ENCODE assay signal across 15 mouse cellular contexts in the genomic region with DNA sequence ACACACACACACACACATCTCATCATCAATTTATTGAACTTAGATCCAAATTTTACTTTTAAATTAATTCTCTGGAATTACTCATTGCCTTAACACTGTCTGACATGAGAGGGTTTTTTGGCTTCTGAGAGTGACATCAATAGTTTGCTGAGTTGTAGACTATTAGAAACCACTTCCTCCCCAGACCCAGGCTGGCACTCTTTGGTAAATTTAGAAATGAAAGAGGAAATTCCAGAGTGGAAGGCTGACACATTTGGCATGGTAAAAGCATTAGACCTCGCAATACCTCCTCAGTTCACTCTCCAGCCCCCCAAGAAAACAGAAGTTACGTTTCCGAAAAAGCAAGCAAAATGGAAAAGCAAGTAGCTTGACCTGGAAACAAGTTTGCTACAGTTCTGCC. TPM values are rescaled to one million over a fixed set of nuclear protein-coding genes. Genes with fewer than 3 reads are reported as not detected.
A peak's percentile ranks its signal among the peaks of the same experiment; 100 is the strongest.
DNase-seq lines count a peak whose midpoint lies in the region; ATAC-seq lines count a peak whose summit lies in the region.
"Had no signal": no experiment of that assay in that cellular context is flagged by ENCODE, and none has a peak within 500 bp of the region (broad histone marks: within the 10 kb centered on the region; RNA-seq: fewer than 3 reads in every experiment).

No protein-coding gene starts in this region.

- 78% methylated on average over 3 of the region's 3 CpGs for WGBS in heart, embryonic 10.5 days

- H3K9me3 ChIP-seq in heart, embryonic 10.5 days, result no peaks in the 10 kb centered on the region
- H3K9me3 ChIP-seq: limb, embryonic 15.5 days had no signal

- peaks cover 10% of the 10 kb centered on the region; the same call in 1 of the 2 replicates for H3K4me1 ChIP-seq in heart, embryonic 10.5 days

- peak; percentile 85 for ATAC-seq in inflammation-experienced regulatory T-cells, adult 6 months
- ATAC-seq: intestine, postnatal 0 days; lung, postnatal 0 days had no signal

- DNase-seq in heart, adult 11 months, result peak; percentile 93
- DNase-seq in heart, embryonic 10.5 days (ENCODE audit: low spot score), result no peak
- peak; percentile 30 to 43 for DNase-seq in spleen, postnatal 36 days (ENCODE audit: low spot score in 2 of 2)
- DNase-seq in spleen, postnatal 14 days (ENCODE audit: low spot score in 2 of 2), result no peak
- DNase-seq in right cerebral cortex, postnatal 25 days, result no peak
- no peak for DNase-seq in cerebellum, adult 9-11 months
- no peak for DNase-seq in kidney, adult 8-10 months
- DNase-seq: cerebellum, postnatal 36 days; right cerebral cortex, postnatal 4 days had no signal

- 0 out of 2 replicates have a peak, but pooled peaks cover 2% of the 10 kb centered on the region for H3K36me3 ChIP-seq in heart, embryonic 10.5 days
- H3K36me3 ChIP-seq: limb, embryonic 15.5 days had no signal

- H3K4me3 ChIP-seq in heart, embryonic 10.5 days, result no peak overlapping the region
- H3K4me3 ChIP-seq: erythroblast, embryonic 14.5 days; limb, embryonic 15.5 days had no signal

- H3K27me3 ChIP-seq in heart, embryonic 10.5 days (ENCODE audit: insufficient read depth, poor library complexity, severe bottlenecking), result no peaks in the 10 kb centered on the region
- H3K27me3 ChIP-seq: limb, embryonic 15.5 days had no signal

- H3K27ac ChIP-seq in heart, embryonic 10.5 days, result no peak overlapping the region
- H3K27ac ChIP-seq: limb, embryonic 15.5 days; stomach, postnatal 0 days had no signal

RNA-seq across cellular contexts. Expression of gene Cyfip1, which starts 11.2 kb away (rescaled TPM):
- 63.7 and 68.4 TPM in 2 replicates for polyA plus RNA-seq in heart, embryonic 10.5 days (2016; fragmentation: Nextera tagmentation; extraction: Ambion mirVana)
- polyA plus RNA-seq in inflammation-experienced regulatory T-cells, adult 6 months (2017; shearing (Covaris generic)), result 100 to 1,000 TPM in 1 of 3 experiments, 10 to 100 TPM in 2; 86.4 to 118 (median 99.8) TPM

RNA-seq across cellular contexts. Expression of gene Tubgcp5, which starts 58.8 kb away (rescaled TPM):
- polyA plus RNA-seq in heart, embryonic 10.5 days (2016; fragmentation: Nextera tagmentation; extraction: Ambion mirVana), result 24.9 and 26.7 TPM in 2 replicates
- polyA plus RNA-seq in inflammation-experienced regulatory T-cells, adult 6 months (2017; shearing (Covaris generic)), result 10 to 100 TPM; 31.8 to 38.7 (median 33.4) TPM

Comparison
In these comparisons a context has a peak if more than half of its experiments do, and no peak if none do; other contexts are left out.
1. DNase-seq: peak in heart, adult 11 months (single experiment) and spleen, postnatal 36 days (2 of 2); none in heart, embryonic 10.5 days (single experiment), spleen, postnatal 14 days (0 of 2), right cerebral cortex, postnatal 25 days (single experiment), cerebellum, adult 9-11 months (single experiment) and kidney, adult 8-10 months (0 of 2).